16 mouse cellular contexts compared by ENCODE assay signal in genomic region chr9:55043688-55044087, GRCm38 (mm10). TPM values are rescaled to one million over a fixed set of nuclear protein-coding genes. Genes with fewer than 3 reads are reported as not detected.
DNase-seq lines count a peak whose midpoint lies in the region; ATAC-seq and TF ChIP-seq lines count a peak whose summit lies in the region.
"Had no signal": no experiment of that assay in that cellular context is flagged by ENCODE, and none has a peak within 500 bp of the region (broad histone marks: within the 10 kb centered on the region; RNA-seq: fewer than 3 reads in every experiment).

No protein-coding gene starts in this region.

- H3K4me2 ChIP-seq in hindbrain, embryonic 11.5 days (replicated peaks; ENCODE audit: low read depth, low read length), result 0 out of 2 replicates have a peak overlapping the region, but pooled peaks have one; percentile 5
- no peak overlapping the region for H3K4me2 ChIP-seq in hindbrain, postnatal 0 days (ENCODE audit: low read depth, low read length)
- peak overlapping the region; percentile 41 for H3K4me2 ChIP-seq in neural tube, embryonic 12.5 days (replicated peaks)
- H3K4me2 ChIP-seq: liver, embryonic 13.5 days had no signal

- no peak for TF ChIP-seq CTCF in hindbrain, postnatal 0 days (IDR thresholded peaks at IDR 0.05; ENCODE audit: low read depth)
- no peak for TF ChIP-seq CTCF in ES-Bruce4 (IDR thresholded peaks at IDR 0.05; ENCODE audit: low read depth, low read length)

- H3K4me1 ChIP-seq in hindbrain, embryonic 11.5 days (replicated peaks; ENCODE audit: control insufficient read depth, insufficient read depth, low read length), result no peaks in the 10 kb centered on the region
- H3K4me1 ChIP-seq in hindbrain, postnatal 0 days (ENCODE audit: insufficient read depth, low read length), result peaks cover 4% of the 10 kb centered on the region; the same call in 1 of the 2 replicates
- no peaks in the 10 kb centered on the region for H3K4me1 ChIP-seq in ES-Bruce4 (ENCODE audit: control insufficient read depth, insufficient read depth, low read length)
- peaks cover 19% of the 10 kb centered on the region for H3K4me1 ChIP-seq in neural tube, embryonic 12.5 days

- peak; percentile 75 for ATAC-seq in hindbrain, embryonic 11.5 days (ENCODE audit: low FRiP score)
- ATAC-seq in hindbrain, postnatal 0 days, result no peak
- peak; percentile 54 for ATAC-seq in neural tube, embryonic 12.5 days (ENCODE audit: low FRiP score, low read depth)

- WGBS in hindbrain, embryonic 11.5 days, result 9% methylated on average over 8 of the region's 8 CpGs
- 9% methylated on average over 8 of the region's 8 CpGs for WGBS in hindbrain, postnatal 0 days
- 7% methylated on average over 8 of the region's 8 CpGs for WGBS in neural tube, embryonic 12.5 days

- no peak for TF ChIP-seq EP300 in ES-Bruce4 (IDR thresholded peaks at IDR 0.05; ENCODE audit: insufficient read depth, low read depth, low read length)

- H3K36me3 ChIP-seq in hindbrain, embryonic 11.5 days (ENCODE audit: control insufficient read depth, insufficient read depth, low read length), result no peaks in the 10 kb centered on the region
- H3K36me3 ChIP-seq in hindbrain, postnatal 0 days (ENCODE audit: insufficient read depth, low read length), result no peaks in the 10 kb centered on the region
- no peaks in the 10 kb centered on the region for H3K36me3 ChIP-seq in ES-Bruce4 (ENCODE audit: control insufficient read depth, insufficient read depth, low read length, poor library complexity, severe bottlenecking)
- no peaks in the 10 kb centered on the region for H3K36me3 ChIP-seq in neural tube, embryonic 12.5 days
- H3K36me3 ChIP-seq: liver, embryonic 13.5 days had no signal

- no peak overlapping the region for H3K4me3 ChIP-seq in hindbrain, embryonic 11.5 days (ENCODE audit: low read depth, low read length)
- no peak overlapping the region for H3K4me3 ChIP-seq in hindbrain, postnatal 0 days (ENCODE audit: low read length)
- peak overlapping the region; percentile 27; the same call in 1 of the 2 replicates for H3K4me3 ChIP-seq in ES-Bruce4 (ENCODE audit: low read depth, low read length)
- H3K4me3 ChIP-seq in neural tube, embryonic 12.5 days, result no peak overlapping the region
- H3K4me3 ChIP-seq: heart, adult 2 months; liver, embryonic 13.5 days; myocyte had no signal

- peak; percentile 54 for DNase-seq in hindbrain, embryonic 11.5 days (ENCODE audit: low spot score)
- DNase-seq in hindbrain, postnatal 0 days (ENCODE audit: low spot score), result no peak
- peak; percentile 59 for DNase-seq in embryo, embryonic 10.5 days (ENCODE audit: low spot score)
- DNase-seq in adrenal gland, postnatal 36 days, result no peak
- DNase-seq in layer of hippocampus, adult 18-20 months (ENCODE audit: low spot score in 2 of 2), result no peak
- DNase-seq: adrenal gland, postnatal 10 days; cerebellum, postnatal 10 days; heart, adult 2 months; kidney, adult 2 months; liver, embryonic 13.5 days; lung, postnatal 36 days; thymus, adult 2 months had no signal

- no peaks in the 10 kb centered on the region for H3K27me3 ChIP-seq in hindbrain, embryonic 11.5 days (ENCODE audit: control insufficient read depth, insufficient read depth, low read length)
- no peaks in the 10 kb centered on the region; the same call in 1 of the 2 replicates for H3K27me3 ChIP-seq in hindbrain, postnatal 0 days (ENCODE audit: insufficient read depth, low read length)
- H3K27me3 ChIP-seq in ES-Bruce4 (ENCODE audit: control insufficient read depth, insufficient read depth, low read length, poor library complexity, severe bottlenecking), result no peaks in the 10 kb centered on the region
- H3K27me3 ChIP-seq in neural tube, embryonic 12.5 days (replicated peaks), result no peaks in the 10 kb centered on the region

- TF ChIP-seq POLR2A in ES-Bruce4 (IDR thresholded peaks at IDR 0.05; ENCODE audit: insufficient read depth, low read length), result no peak

- no peaks in the 10 kb centered on the region for H3K9me3 ChIP-seq in hindbrain, embryonic 11.5 days (ENCODE audit: control insufficient read depth, low read length)
- no peaks in the 10 kb centered on the region for H3K9me3 ChIP-seq in hindbrain, postnatal 0 days (ENCODE audit: low read length)
- no peaks in the 10 kb centered on the region for H3K9me3 ChIP-seq in ES-Bruce4 (replicated peaks; ENCODE audit: control insufficient read depth, insufficient read depth, low read length, poor library complexity, severe bottlenecking)
- H3K9me3 ChIP-seq in neural tube, embryonic 12.5 days, result no peaks in the 10 kb centered on the region
- H3K9me3 ChIP-seq: liver, embryonic 13.5 days had no signal

- no peak overlapping the region for H3K9ac ChIP-seq in hindbrain, embryonic 11.5 days (ENCODE audit: low read depth, low read length)
- H3K9ac ChIP-seq in hindbrain, postnatal 0 days (replicated peaks; ENCODE audit: low read length), result no peak overlapping the region
- H3K9ac ChIP-seq in ES-Bruce4 (ENCODE audit: low read depth, poor library complexity, severe bottlenecking), result no peak overlapping the region
- H3K9ac ChIP-seq in neural tube, embryonic 12.5 days, result no peak overlapping the region
- H3K9ac ChIP-seq: liver, embryonic 13.5 days had no signal

- no peak overlapping the region for H3K27ac ChIP-seq in hindbrain, embryonic 11.5 days (ENCODE audit: low read depth, low read length)
- no peak overlapping the region for H3K27ac ChIP-seq in hindbrain, postnatal 0 days
- no peak overlapping the region for H3K27ac ChIP-seq in ES-Bruce4 (ENCODE audit: insufficient read depth, low read length)
- no peak overlapping the region for H3K27ac ChIP-seq in neural tube, embryonic 12.5 days
- H3K27ac ChIP-seq: heart, adult 2 months; liver, embryonic 13.5 days had no signal

RNA-seq across cellular contexts. Expression of gene Chrnb4, which starts 4.9 kb away (rescaled TPM):
- polyA plus RNA-seq in hindbrain, embryonic 11.5 days (2014; fragmentation: Nextera tagmentation; extraction: Ambion mirVana), result 3.2 and 3.9 TPM in 2 replicates
- 2.6 and 3.1 TPM in 2 replicates for total RNA-seq in hindbrain, postnatal 0 days (2014; rRNA removed)
- 2.2 and 2.4 TPM in 2 replicates for polyA plus RNA-seq in hindbrain, postnatal 0 days (2015; fragmentation: Nextera tagmentation; extraction: Ambion mirVana)
- polyA plus RNA-seq in ES-Bruce4 (2011; ENCODE audit: insufficient read depth, insufficient read length, low read depth, missing spikeins), result 0.79 and 1.8 TPM in 2 replicates
- polyA plus RNA-seq in neural tube, embryonic 12.5 days (2016; fragmentation: Nextera tagmentation; extraction: Ambion mirVana), result 2.7 and 3.7 TPM in 2 replicates
- 1 to 10 TPM; 5.2 to 6.6 TPM for total RNA-seq in adrenal gland, postnatal 36 days (2021)
- under 1 TPM; 0.08 to 0.22 TPM for total RNA-seq in layer of hippocampus, adult 18-20 months (2021)
- total RNA-seq: heart, postnatal 25 days had no signal
- polyA plus RNA-seq: liver, embryonic 13.5 days had no signal

RNA-seq across cellular contexts. Expression of gene Chrna3, which starts 17.3 kb away (rescaled TPM):
- polyA plus RNA-seq in hindbrain, embryonic 11.5 days (2014; fragmentation: Nextera tagmentation; extraction: Ambion mirVana), result 25.0 and 26.4 TPM in 2 replicates
- total RNA-seq in hindbrain, postnatal 0 days (2014; rRNA removed), result 5.6 and 7.5 TPM in 2 replicates
- polyA plus RNA-seq in hindbrain, postnatal 0 days (2015; fragmentation: Nextera tagmentation; extraction: Ambion mirVana), result 14.6 and 15.8 TPM in 2 replicates
- not detected in 2 replicates for polyA plus RNA-seq in ES-Bruce4 (2011; ENCODE audit: insufficient read depth, insufficient read length, low read depth, missing spikeins)
- polyA plus RNA-seq in neural tube, embryonic 12.5 days (2016; fragmentation: Nextera tagmentation; extraction: Ambion mirVana), result 29.9 and 30.7 TPM in 2 replicates
- total RNA-seq in adrenal gland, postnatal 36 days (2021), result 1 to 10 TPM; 8.5 to 9.9 TPM
- under 1 TPM; 0.22 to 0.36 TPM for total RNA-seq in layer of hippocampus, adult 18-20 months (2021)
- total RNA-seq: heart, postnatal 25 days had no signal
- polyA plus RNA-seq: myocyte had no signal

Comparison
In these comparisons a context has a peak if more than half of its experiments do, and no peak if none do; other contexts are left out.
1. DNase-seq: peak in hindbrain, embryonic 11.5 days (single experiment) and embryo, embryonic 10.5 days (single experiment); none in hindbrain, postnatal 0 days (single experiment), adrenal gland, postnatal 36 days (0 of 2) and layer of hippocampus, adult 18-20 months (0 of 2).
2. RNA of gene Chrna3, which starts 17.3 kb away (polyA plus RNA-seq): 29.9 to 30.7 TPM in neural tube, embryonic 12.5 days, 25.0 to 26.4 TPM in hindbrain, embryonic 11.5 days and 14.6 to 15.8 TPM in hindbrain, postnatal 0 days; not detected in ES-Bruce4; every median in the first group is over 10 times any median in the second.